Mouse (Mus musculus): ENCODE results near the gene Zar1l.
A peak's percentile ranks its signal among the peaks of the same experiment; 100 is the strongest.
"Not testable (repeated sequence)": the region's sequence is repeated elsewhere in the genome, so short reads cannot be mapped to it uniquely, and the experiment has no call there.

The Zar1l gene

DNA sequence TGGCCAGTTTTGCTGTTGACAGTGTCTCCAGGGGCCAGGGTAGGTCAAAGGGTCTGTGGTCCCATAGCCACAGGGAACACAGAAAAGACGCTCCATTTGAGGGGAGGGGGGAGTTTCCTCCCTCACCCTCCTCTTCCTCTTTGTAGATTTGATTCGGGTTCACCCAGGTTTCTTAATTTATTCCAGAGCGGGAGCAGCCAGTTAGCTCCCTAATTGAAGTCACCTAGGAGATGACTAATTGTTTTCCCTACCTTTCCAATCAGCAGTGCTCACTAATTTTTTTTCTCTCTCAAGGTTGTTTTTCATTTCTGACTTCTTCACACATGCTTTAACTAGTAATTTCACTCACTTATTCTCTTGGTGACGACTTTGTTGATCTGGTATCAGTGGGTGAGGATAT is at the start of gene Zar1l:
Zar1l (minus strand) TSS at position 101 of the 400 bp plus-strand sequence.
- no peak for DNase-seq

DNA sequence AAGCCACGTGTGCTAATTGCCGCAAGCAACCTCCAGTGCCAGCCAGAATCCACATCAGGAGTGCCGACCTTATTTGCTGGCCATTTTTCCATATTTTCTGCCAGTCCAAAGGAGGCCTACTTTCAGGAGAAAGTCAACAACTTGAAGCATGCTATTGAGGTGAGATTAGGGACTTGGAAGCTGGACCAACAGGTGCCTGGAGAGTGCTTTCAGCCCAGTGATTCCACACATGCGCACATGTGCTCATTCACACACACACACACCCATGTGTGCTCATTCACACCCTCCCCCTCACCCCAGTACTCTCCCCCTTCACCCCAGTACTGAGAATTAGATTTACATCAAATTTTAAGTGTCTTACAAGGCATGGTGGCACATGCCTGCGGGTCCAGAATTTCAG is 49.0 kb upstream of the Zar1l start:
- DNase-seq: no peak

DNA sequence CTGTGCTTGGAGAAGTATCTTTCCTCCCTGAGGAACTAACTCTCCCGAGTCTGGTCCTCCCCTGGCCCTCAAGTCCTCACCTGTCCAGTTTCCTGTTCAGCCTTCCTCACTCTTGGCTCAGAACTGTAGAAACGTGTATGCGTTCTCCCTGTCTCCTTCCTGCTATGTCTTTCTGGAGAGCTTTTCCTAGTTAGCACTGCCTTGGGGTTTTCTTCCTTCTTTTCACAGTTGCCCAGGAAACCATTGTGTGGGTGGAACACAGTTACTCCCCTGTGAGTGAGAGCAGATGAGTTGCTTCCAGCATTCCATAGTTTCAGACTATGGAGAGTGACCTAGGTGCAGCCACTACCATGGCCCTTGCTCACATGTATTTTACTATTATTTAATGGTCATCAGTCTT is 48.3 kb upstream of the Zar1l start:
- no peak for DNase-seq

DNA sequence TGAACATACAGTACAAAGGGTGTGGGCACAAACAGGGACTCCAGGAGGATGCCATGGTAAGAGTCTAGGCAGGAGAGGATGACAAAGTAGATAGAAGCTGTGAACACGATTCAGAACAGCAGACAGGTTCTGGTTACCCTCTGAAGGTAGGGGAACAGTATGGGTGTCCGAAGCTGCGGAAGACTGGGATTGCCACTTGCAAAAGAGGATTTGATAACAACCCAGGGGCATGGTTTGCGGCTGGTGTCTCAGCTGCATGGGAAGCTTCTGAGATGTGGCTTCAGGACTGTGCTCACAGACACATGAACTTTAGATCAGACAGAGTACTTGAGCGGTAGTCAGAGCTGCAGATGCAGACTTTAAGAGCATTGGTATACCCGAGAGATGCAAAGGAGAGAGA is 46.5 kb upstream of the Zar1l start:
- no peak for DNase-seq

DNA sequence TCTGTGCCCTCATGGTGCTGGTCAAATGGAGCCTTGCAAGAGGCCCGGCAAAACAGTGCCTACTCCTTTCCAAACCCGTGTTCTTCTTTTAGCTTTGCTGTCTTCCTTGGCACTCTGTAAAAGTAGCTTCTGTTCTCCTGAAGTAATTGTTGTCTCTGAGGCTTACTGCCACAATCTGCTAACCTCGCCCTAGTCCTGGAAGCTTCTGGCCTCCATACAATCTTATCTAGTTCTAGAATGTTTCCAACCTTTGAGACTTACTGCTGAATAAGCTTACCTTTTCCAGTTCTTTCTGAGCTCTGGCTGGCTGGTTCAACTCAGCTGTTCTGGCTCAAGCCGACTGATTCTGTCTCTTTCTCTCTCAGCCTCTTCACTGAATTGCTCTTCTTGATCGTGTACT is 43.8 kb upstream of the Zar1l start:
- DNase-seq: no peak

DNA sequence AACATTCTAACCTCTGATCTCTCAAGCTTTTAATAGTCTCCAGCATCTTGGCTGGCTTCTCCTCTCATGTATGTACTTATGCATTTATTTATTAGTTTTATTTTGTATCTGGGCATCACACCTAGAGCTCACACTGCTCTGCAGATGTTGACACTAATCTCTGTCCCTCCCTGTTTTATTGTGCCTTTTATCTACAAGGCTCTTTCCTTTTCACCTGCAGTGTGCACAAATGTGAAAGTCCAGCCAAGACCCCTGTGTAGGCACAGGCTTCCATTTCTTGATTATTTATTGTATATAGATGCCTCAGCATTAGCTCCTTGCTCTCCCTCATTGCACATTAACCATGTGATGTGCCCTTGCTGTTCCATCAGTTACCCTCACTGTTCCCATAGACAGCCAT is 43.4 kb upstream of the Zar1l start:
- DNase-seq: no peak

DNA sequence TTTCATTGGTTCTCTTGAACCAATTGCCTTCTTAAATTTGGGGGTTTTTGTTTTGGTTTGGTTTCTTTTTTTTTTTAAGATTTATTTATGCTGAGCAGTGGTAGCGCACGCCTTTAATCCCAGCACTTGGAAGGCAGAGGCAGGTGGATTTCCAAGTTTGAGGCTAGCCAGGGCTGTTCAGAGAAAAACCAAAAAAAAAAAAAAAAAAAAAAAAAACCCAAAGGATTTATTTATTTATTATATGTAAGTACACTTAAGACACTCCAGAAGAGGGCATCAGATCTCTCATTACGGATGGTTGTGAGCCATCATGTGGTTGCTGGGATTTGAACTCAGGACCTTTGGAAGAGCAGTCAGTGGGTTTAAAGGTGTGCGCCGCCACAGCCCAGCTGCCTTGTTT is 42.9 kb upstream of the Zar1l start:
- no peak for DNase-seq

DNA sequence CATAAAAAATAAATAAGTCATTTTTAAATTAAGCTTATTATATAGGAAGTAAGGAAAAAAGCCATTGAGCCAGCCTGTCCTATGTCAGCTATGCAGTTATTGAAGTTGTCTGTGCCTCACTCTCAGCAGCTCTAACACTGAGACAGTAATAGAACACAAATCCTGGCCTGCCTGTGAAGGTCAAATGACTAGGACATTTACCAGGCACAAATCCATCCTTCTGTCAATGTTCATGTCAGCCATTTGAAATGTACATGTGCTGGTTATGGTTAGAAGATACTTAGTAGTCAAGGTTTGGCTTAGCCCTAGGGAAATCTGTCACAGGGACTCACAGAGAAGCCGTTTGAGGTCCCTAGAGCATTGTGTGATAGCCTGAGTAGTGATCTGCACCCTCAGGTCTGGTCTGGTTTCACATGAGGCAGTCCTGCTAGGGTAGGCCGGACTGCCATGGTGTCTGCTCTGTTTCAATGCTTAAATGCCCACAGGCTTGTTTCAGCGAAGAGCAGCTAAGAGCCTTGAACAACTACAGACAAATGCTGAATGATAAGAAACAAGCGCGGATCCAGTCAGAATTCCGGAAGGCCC is 41.6 kb upstream of the Zar1l start:
- DNase-seq: no peak

DNA sequence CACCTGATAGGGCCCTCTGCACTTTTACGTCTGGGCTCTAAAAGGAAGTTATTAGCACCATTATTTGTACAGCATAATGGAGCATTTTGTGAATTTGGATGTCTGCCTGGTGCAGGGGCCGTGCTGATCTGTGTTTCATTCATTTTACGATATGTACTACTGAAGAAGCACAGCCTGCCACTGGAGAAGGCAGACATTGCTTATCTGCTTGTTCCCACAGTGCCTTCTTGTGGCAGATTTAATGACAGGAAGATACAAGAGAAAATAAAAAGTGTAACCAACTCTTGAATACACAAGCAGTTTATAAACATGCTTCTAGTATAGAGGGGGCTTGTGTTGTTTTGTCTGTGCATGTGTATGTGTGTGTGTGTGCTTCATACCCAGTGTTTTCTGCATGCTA is 33.7 kb upstream of the Zar1l start:
- DNase-seq: no peak

DNA sequence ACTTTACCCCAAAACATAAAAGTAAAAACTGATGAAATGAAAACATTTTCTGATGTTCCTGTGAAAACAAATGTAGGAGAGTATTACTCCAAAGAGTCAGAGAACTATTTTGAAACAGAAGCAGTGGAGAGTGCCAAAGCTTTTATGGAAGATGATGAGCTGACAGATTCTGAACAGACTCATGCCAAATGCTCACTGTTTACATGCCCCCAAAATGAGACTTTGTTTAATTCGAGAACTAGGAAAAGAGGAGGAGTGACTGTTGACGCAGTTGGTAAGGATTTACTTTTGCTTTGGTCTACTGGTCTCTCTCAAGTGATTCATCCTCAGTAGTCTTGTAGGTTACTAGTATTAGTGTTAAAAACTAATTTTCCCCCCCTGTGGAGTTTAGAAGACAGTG is 25.2 kb upstream of the Zar1l start:
- DNase-seq: no peak

DNA sequence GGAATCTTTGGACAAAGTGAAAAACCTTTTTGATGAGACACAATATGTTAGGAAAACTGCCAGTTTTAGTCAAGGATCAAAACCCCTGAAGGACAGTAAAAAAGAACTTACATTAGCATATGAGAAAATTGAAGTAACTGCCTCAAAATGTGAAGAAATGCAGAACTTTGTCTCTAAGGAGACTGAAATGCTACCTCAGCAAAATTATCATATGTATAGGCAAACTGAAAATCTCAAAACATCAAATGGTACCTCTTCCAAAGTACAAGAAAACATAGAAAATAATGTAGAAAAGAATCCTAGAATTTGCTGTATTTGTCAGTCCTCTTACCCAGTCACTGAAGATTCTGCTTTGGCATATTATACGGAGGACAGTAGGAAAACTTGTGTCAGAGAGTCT is 23.3 kb upstream of the Zar1l start:
- DNase-seq: no peak

DNA sequence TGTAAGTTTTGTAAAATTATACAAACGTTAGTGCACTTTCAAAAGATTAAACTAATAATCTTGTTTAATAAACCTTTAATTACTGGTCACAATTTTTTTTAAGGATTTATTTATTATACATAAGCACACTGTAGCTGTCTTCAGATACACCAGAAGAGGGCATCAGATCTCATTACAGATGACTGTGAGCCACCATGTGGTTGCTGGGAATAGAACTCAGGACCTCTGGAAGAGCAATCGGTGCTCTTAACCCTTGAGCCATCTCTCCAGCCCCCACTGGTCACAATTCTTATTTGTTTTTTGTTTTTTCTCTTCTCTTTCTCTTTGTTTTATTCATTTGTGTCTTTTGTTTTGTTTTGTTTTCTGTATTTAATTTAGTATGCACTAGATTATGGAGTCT is 7.3 kb upstream of the Zar1l start:
- DNase-seq: no peak

DNA sequence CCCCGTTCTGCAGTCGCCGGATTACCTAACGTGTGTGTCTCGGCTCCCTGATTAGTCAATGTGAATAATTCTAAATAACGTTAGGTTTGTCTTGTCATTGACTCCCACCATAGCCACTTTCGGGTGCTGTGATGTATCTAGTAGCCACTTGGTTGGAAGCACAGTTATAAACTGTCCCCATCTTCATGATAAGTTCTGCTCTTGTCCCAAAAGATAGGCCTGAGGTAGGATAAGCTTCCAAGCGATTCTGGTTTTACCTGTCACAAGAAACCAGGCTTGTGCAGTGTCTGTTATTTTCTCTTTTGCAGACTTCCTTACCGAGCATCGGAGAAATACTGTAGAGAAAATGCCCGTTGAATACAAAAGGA is 4.9 kb upstream of the Zar1l start:
- no peak for DNase-seq

DNA sequence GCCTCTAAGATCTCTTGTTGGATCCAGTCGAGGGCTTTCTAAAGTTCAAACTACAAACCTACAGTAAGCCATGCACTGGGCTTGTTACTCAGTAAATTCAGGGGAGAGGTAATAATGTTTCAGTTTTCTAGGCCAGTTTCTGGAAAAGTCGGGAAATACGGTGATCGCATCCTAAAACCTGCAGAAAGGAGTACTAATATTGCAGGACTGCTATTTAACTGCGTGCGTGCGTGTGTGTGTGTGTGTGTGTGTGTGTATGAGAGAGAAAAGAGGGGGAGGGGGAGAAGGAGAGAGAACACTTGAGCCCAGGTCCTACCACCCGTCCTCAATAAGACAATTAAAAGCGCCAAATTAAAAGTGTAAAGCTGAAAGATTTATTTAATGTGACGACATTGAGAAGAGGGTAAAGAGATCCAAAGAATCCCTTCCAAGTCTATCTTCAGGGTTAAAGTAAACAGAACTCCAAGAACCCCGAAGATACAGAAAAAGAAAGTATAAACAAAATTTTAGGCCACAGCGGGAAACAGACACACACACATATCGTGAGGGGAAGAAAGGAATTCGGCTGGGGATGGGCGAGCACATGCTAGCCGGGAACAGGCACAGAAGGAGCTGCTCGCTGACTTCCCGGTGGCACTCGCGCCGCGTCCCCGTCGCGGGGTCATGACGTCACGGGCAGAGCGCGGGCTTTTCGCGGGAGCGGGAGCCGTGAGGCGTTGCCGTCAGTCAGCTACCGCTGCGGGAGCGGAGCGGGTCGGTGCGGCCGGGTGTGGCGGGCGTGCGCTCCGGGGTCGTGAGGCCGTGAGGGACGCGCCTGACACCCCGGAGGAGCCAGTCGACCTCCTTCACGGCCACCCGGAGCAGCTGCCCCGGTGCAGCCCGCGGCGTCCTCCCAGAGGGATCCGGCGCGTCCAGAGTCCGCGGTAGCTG is 4.2 kb upstream of the Zar1l start, which contains the start of gene Brca2:
Brca2 (plus strand) TSS at position 694 of the 930 bp plus-strand sequence.
- DNase-seq: peak; percentile 94 to 95

DNA sequence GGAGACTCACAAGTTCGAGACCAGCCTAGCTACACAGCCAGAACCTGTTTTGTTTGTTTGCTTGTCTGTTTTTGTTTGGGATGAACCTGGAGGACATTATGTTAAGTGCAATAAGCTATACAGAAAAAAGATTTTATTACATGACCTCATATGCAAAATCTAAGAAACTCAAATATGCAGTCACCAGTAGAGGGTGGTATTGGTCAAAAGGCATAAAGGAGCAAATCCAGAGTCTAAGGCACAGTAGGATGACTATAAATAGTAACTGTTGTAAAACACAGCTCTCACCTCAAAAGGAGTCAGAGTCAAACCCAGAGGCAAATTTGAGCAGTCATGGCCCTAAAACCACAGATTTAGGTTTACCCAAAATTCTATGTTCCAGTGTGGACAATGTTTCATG is 1.6 kb upstream of the Zar1l start:
- DNase-seq: peak in 1 of 2 experiments; percentile 7

DNA sequence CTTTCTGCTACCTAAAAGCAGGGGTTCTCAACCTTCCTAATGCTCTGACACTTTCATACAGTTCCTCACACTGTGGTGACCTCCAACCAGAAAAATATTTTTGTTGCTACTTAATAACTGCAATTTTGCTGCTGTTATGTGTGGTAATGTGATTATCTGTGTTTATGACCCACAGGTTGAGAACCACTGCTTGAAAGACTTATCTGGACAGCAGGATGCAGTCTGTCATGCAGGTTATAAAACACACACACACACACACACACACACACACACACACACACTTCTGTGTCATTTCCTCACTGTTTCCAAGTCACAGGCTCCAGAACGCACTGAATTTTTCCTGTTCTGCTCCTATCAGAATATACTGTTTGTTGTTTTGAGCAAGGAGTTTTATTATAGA is 3.9 kb downstream of the Zar1l start:
- no peak for DNase-seq

DNA sequence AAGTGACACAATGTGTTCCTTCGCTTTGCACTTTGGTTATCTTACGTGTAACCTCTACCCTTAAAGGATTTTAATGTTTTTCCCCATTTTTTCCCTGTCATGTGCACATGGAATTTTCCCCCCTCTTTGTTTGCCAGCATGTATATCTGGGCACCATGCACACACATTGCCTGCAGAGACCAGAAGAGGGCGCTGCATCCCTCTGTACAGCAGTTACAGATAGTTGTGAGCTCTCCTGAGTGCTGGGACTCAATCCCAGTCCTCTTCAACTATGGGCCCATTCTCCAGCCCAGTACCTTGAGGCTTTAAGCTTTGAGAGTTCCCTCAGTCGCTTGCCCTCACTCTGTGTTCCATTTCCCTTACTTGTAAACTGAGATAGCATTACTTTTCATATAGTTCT is 4.7 kb downstream of the Zar1l start:
- no peak for DNase-seq

DNA sequence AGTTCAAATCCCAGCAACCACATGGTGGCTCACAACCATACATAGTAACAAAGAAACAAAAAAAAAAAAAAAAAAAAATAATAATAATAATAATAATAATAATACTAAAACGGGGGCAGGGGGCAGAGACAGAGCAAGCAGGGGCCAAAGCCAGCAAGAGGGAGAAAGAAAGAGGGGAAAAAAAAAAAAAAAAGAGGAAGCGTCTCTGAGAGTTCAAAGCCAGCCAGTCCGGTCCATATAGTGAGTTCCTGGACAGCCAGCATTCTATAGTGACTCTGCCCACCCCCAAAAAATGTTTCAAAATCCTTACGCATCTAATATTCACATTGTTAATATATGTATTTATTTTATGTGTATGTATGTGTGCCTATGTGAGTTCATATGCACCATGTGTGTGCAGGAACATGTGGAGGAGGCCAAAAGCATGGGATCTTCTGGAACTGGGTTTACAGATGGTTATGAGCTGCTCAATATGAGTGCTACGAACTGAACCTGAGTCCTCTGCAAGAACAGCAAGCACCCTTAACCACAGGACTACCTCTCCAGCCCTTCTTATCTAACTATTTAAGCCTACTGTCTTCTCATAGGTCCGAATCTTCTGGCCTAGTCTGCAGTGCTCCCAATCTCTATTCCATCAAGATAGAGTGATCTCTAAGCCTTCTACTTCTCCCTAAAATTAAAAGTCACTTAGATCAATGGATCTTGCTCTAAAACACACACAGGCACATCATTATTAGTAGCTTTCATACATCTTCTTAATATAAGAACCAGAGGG is 7.3 kb downstream of the Zar1l start:
- DNase-seq: no peak

DNA sequence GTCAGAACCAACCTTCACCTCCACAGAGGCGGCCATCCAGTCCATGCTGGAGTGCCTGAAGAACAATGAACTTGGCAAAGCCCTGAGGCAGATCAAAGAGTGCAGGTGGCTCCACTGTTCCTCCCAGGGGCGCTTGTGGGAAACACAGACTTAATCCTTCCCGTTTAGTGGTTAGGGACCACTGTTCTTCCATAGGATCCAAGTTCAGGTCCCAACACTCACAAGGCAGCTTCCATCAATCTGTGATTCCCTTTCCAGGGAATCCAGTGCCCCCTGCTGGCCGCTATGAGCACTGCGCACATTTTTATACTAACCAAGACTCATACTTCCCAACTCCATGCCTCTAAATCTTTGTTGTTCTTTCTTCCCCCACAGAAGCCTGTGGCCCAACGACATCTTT is 22.2 kb downstream of the Zar1l start:
- DNase-seq: peak; percentile 61 to 64

DNA sequence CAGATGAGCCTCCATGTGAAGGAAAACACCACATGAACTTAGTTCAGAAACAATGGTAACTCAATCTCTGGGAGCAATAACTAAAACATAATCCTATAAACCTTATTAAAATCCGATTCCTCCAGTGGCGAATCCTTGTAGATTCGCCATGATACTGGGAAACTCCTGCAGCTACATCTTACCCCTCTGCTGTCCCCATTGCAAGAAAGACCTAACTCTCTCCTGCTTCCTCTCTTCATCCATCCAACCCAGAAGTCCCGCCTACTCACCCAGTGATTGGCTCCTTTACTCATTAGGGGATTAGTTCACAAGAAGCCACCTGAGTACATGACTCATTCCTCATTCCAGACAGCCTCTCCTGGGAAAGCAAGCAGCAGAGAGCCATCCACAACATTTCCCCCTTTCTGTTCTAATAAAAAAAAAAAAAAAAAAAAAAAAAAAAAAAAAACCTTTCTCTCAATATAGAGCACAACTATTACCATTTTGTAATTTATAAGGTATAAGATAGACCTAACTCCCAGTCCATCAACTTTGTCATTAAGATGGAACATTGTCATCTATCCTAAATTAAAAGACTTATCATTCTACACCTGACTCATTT is 26.3 kb downstream of the Zar1l start:
- DNase-seq: not testable (repeated sequence)

DNA sequence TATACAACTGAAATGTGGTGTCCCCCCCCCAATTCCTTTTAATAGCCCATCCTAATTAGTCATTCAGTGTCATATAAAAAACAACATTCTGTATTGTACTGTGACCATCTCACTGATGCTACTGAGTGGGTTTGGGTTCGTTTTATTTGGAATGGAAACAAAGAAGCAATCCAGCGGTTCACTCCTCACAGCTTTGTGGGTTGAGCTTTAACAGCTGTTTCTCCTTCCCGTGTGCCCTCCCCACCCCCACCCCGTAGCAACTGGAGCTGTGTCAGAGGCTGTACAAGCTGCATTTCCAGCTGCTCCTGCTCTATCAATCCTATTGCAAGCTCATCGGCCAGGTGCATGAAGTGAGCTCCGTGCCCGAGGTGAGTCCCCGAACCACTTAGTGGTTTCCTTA is 27.1 kb downstream of the Zar1l start:
- no peak for DNase-seq

DNA sequence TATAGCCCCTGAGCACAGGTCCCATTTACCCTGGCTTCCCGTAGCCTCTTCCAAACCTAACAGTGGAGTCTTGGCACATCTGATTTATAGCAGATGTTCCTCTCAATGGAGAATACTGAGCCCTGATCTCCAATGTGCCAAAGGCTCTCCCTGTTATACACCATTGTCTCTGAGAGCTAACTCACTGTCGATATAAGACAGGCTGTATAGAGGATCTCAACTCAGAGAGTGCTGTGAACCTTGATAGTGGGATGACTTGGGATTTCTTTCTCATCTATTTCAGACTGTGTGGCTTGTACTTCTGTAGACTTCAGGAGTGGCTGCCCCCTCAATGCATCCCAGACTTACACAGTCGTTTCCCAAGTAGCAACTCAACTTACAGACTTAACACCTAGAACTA is 27.7 kb downstream of the Zar1l start:
- DNase-seq: no peak

DNA sequence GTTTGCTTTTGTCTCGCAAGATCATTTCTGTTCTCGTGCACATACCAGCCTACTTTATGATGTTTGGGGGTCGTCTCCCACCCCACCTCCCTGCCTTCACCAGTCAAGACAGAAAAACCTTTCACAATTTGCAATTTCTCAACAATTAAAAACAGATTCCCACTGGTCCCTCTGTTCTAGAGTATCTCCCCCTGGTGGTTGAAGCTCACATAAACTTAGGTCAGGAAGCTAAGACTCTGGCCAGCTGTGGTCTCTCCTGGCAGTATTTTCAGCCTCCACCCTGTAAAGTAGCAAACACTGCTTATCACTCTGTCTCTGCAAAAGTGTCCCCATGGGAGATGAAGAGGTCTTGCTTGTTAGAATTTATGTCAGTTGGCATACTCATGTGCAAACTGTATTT is 32.8 kb downstream of the Zar1l start:
- DNase-seq: peak; percentile 4 to 19
